Mouse (Mus musculus) erythroid progenitor cell, adult 5-6 weeks (primary cell): Measurements from ENCODE around the gene Chrna5. TPM values are rescaled to one million over a fixed set of nuclear protein-coding genes. Genes with fewer than 3 reads are reported as not detected.
"Not testable (repeated sequence)": the region's sequence is repeated elsewhere in the genome, so short reads cannot be mapped to it uniquely, and the experiment has no call there.

Experiments used
- ATAC-seq: replicated peaks from 2 replicates; pipeline ENCODE4 v1.8.0; 2016; ENCODE audit warnings: moderate number of reproducible peaks, mild to moderate bottlenecking, moderate TSS enrichment, inconsistent platforms; ENCODE audit not compliant: poor library complexity, low FRiP score, severe bottlenecking
- total RNA-seq, 2 experiments: library from RNA; stranded (forward) in 1 of 2; stranded (reverse) in 1 of 2; fragments of 150-400 nt in 1 of 2; fragments of 186-747, 209-891 nt in 1 of 2; gene quantifications; 2 replicates each; pipeline versions ENCODE4 v1.2.3 to v1.2.4; 2015 to 2017; ENCODE audit warnings: low replicate concordance in 2 of 2

The Chrna5 gene
- total RNA-seq (2015; ENCODE audit: low replicate concordance) (not detected in 2 replicates), total RNA-seq (2017; ENCODE audit: low replicate concordance) (not detected in 2 replicates)

DNA sequence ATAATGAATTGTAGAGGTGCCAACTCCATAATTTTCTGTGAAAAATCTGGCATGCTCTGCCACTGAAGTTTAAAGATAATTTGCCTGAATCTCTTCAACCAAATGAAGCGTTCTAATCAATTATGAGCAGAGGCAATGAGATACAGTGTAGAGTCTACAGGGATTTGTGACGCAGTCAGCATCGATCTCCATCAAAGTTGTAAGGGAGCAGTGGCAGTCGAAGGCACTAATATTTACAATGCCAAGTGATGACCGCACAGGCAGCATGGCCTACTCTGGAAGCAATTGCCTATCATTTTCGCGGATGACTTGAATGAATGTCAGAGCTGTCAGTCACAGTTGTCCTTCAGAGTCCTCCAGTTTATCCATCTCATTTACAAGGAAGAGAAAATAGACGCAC, at the start of gene Chrna5:
Gene Chrna5 (plus strand): TSS at position 207 of the 400 bp plus-strand sequence.
- no peak for ATAC-seq

DNA sequence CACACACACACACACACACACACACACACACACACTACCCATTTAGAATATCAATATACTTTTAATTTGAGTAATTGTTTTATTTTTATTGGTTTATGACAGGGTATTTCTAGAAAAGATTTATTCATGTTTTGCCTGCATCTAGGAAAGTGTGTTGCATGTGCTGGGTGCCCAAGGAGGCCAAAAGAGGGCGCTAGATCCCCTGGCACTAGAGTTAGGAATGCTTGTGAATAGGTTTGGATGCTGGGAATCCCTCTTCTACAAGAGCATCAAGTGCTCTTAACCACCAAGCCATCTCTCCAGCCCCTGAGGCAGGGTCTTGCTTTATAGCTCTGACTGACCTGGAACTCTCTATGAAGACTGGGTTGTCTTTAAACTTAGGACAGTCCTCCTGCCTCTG, 48.9 kb upstream of the Chrna5 start:
- ATAC-seq: no peak

GRCm38 (mm10) chr9:54932379-54932778, 48.3 kb upstream of the Chrna5 start:
- no peak for ATAC-seq

DNA sequence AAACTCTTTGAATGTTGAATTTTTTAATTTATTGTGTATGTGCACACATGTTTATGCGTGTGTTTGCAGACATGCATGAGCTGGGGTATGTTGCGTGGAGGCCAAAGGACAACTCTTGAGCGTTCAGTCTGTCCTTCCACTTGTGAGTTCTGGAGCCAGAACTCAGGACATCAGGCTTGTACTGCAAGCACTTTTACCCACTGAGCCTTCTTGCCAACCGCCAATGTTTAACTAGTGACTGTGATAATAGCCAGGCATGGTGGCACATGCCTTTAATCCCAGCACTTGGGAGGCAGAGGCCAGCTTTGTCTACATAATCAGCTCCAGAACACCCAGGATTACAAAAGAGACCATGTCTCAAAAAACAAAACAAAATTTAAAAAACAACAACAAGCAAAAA, 38.6 kb upstream of the Chrna5 start:
- no peak for ATAC-seq

DNA sequence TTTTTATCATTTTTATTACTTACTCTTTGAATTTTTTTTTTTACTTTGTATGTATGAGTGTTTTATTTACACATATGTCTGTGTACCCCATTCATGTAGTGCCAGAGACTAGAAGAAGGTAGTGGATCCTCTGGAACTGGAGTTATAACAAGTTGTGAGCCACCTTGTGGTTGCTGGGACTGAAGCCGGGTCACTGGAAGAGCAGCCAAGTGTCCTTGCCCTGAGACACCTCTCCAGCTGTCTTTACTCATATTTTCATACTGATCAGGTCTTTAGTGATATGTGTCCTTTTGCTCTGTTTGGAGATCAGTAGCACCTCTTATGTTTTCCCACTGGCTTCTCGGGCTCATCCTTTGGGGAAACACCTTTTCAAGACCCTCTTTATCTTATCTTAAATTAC, 36.2 kb upstream of the Chrna5 start:
- ATAC-seq: no peak

DNA sequence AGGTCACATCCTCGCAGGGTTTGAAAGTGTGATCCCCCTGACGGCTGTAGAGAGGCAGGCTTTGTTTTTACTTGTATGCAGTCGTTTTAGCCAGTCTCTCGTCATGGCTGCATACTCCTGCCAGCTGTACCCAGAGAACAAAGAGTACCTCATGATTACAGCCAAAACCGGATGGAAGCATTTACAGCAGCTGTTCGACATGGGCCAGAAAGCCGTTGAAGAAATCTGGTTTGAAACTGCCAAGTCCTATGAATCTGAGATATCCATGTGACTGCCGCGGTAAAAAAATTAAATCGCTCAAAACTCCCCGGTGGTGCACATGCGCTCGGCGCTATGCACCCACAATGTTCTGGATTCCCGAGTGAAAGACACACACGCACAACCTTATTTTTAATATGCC, 34.4 kb upstream of the Chrna5 start:
- ATAC-seq: no peak

- no peak for ATAC-seq
These were observed 31.2 kb upstream of the Chrna5 start for GRCm38 (mm10) chr9:54949465-54949864.

DNA sequence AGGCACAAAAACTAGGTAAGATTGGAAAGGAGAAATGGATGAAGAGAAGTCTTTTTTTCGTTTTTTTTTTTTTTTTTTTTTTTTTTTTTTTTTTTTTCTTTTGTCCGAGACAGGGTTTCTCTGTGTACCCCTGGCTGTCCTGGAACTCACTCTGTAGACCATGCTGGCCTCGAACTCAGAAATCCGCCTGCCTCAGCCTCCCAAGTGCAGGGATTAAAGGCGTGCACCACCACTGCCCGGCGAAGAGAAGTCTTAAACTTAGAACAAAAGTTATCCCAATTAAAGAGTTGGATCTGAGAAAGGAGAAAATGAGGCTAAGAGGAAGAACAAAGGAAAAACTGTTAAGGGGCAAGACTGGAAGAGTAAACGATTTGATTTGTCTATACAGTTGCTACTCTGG, 30.5 kb upstream of the Chrna5 start:
- ATAC-seq: not testable (repeated sequence)

DNA sequence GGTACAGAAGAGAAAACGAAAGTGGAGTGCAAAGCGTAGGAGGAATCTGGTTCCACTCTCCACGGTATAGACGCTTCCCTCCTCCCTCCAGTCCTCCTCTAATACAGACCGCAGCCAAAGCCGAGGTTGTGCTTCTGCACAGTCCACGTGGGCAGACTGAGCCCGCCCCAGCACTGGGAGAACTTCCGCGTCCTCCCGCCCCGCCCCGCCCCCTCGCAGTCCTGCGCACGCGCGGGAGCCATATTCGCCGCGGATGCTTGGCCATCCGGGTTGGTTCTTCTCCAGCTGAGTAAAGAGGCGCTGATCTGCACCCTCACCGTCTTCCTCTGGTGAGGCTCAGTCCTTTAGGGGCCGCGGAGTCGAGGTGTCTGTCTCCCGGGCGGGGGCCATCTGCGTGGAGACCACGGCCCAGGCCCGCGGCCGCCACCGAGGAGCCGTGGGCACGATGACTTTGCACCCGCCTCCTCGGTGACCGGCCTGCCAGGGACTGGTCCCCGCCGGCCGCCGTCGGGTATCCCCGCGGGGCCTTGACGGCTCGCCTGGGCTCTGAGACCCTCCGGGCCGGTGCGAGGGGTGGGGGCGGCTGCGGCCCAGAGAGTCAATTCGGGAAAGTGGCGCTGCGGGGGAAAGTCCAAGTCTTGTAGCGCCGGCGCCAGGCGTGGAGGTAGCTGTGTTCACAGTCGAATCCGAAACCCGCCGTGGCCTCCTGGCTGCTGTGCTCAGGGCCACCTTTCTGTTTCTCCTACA, 29.9 kb upstream of the Chrna5 start, which contains the start of the genes Psma4 and AY074887:
Gene Psma4 (plus strand): TSS at position 216 of the 747 bp plus-strand sequence.
Gene AY074887 (minus strand): TSS at position 424 of the 747 bp plus-strand sequence.
- peak; percentile 95 for ATAC-seq

GRCm38 (mm10) chr9:54961059-54961458, 19.6 kb upstream of the Chrna5 start:
- no peak for ATAC-seq

GRCm38 (mm10) chr9:54963669-54964068, 17.0 kb upstream of the Chrna5 start:
- no peak for ATAC-seq

DNA sequence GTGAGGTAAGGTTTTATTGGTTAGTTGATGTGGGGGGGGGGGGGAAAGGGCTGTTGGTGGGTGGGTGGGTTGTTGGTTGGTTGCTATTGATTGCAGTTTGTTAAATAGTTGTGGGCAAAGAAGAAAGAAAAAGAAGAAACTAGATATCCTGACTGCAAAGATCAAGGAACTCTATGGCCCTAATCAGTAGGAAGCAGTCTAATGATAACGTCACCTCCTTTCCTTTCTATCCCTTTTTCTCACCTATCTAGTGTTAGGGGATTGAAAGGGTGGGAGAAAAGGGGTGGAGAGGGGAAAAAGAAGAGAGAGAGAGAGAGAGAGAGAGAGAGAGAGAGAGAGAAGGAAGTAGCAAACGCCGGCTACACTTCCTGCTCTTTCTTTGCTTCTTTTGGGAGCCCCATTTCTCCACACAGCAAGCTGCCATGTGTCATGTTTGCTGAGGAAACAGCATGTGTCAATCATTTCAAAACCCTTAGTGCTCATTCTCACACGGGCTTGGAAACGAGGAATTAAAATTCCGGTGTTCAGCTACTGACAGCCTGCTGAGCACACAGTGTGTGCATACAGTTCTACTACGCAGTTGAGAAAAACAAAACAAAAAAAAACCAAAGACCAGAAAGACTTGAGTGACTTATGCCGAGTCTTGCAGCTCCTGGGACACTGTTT, 10.6 kb upstream of the Chrna5 start:
- ATAC-seq: no peak

DNA sequence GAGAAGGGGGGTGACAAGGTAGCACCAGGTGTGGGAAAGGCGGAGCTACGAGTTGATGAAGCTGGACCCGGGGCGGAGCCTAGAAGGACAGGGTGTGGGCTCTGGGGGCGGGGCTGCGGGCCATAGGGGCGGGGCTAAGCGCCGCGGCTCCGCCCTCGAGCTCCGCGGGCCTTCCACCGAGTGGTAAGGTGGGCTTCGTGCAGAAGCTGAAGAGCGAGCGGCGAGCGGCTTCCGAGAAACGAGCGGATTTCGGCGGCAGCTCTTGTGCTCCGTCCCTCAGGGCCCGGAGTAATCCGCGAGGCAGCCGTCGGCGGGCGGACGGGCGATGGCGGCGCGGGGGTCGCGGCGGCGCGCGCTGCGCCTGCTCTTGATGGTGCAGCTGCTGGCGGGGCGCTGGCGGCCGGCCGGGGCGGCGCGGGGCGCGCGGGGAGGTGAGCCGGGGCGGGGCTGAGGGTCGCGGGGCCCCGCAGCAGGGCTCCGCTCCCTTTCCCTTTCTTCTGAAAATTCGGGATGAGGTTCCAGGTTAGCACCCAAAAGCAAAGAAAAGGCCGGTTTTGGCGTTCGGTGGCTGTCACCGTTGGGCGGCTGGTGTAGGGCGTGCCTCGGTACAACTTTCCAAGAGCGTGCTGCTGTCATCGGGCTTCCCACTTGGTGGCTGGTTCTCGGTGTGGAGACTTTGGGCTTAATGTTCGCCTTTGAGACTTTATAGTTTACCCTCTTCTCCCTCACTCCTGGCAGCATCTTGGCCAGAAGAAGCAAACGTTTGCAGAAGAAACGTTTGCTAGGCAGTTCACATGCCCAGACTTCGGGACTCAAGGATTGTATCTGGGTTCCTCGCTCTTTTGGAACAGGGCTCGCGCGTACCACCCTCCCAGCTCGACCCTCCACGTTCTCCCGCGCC, 861 bp downstream of the Chrna5 start:
- ATAC-seq: no peak

- no peak for ATAC-seq
These were observed 1.7 kb downstream of the Chrna5 start for GRCm38 (mm10) chr9:54982401-54982800.

- ATAC-seq: no peak
These were observed 9.7 kb downstream of the Chrna5 start for GRCm38 (mm10) chr9:54990362-54990761.

GRCm38 (mm10) chr9:54994381-54994780, 13.7 kb downstream of the Chrna5 start:
- no peak for ATAC-seq

- ATAC-seq: no peak
These were observed 15.0 kb downstream of the Chrna5 start for GRCm38 (mm10) chr9:54995645-54996044.

DNA sequence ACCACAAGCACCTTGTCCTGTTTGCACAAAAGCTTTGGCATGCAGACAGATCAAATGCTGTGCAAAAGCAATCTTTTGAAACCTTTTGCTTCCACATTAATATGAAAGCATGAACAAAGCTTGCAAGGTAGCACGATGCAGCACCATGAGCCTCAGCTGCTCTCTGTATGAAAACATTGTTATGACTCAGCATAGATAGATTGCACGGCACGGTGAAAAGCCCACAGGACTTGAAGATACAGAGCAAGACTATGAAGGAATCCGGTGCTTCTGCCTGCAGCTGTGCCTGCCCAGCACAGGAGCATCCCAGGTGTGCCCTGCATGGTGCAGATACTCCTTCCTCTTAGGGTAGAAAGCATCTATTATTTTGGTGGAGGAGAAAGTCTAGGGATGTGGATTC, 22.9 kb downstream of the Chrna5 start:
- ATAC-seq: no peak

DNA sequence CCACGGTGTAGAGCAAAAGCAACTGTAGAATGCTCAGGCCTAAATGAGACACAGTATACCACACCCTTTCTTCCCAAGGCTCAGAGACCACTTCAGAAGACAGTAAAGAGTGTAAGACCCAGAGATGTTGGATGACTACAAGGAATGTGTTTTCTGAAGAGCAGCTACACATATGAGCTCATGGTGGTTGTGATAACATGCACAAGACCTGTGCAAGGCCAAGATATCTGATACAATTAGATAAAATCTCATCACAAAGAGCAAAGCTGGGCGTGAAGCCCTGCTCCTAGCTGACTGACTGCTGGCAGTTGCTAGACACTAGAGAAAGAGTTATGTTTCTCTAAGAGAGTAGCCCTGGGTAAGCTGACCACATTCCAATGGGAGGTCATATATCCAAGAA, 29.0 kb downstream of the Chrna5 start:
- no peak for ATAC-seq
